Mouse (Mus musculus) heart, embryonic 14.5 days (tissue): ENCODE measurements around the gene Irs2. TPM values are rescaled to one million over a fixed set of nuclear protein-coding genes. Genes with fewer than 3 reads are reported as not detected.
A peak's percentile ranks its signal among the peaks of the same experiment; 100 is the strongest.

ENCODE experiments used
- ATAC-seq: fragments of 200-750 bp; cut with Nextera tagmentation; 2 replicates; pipeline ENCODE4 v1.8.0; 2017; ENCODE audit warnings: low read depth, moderate TSS enrichment; ENCODE audit not compliant: insufficient number of reproducible peaks, insufficient read depth, low FRiP score
- H3K27ac ChIP-seq, 2 experiments: fragments of 200-500 bp in 1 of 2; fragments of 300-500 bp in 1 of 2; sonication (generic) in 1 of 2; replicated peaks in 1 of 2; 2 replicates each; pipeline ENCODE4 v1.5.1; 2012 to 2014; ENCODE audit warnings: low read depth in 2 of 2, low read length in 2 of 2, control low read depth in 1 of 2, mild to moderate bottlenecking in 1 of 2, mixed read lengths in 1 of 2; ENCODE audit not compliant: control insufficient read depth in 1 of 2, insufficient read depth in 1 of 2
- H3K27me3 ChIP-seq: fragments of 300-500 bp; sonication (generic); 2 replicates; pipeline ENCODE4 v1.6.1; 2014; ENCODE audit warnings: mild to moderate bottlenecking, low read length, control low read depth; ENCODE audit not compliant: control insufficient read depth, insufficient read depth
- H3K36me3 ChIP-seq: fragments of 300-500 bp; sonication (generic); 2 replicates; pipeline ENCODE4 v1.6.1; 2014; ENCODE audit warnings: mild to moderate bottlenecking, control low read depth, low read length, mixed read lengths; ENCODE audit not compliant: control insufficient read depth, insufficient read depth
- H3K4me1 ChIP-seq, 2 experiments: fragments of 200-500 bp in 1 of 2; fragments of 300-500 bp in 1 of 2; sonication (generic) in 1 of 2; 2 replicates each; pipeline ENCODE4 v1.6.1; 2012 to 2014; ENCODE audit warnings: low read length in 2 of 2, control low read depth in 1 of 2, mixed read lengths in 1 of 2; ENCODE audit not compliant: control insufficient read depth in 2 of 2, insufficient read depth in 2 of 2
- H3K4me2 ChIP-seq: fragments of 300-500 bp; sonication (generic); 2 replicates; pipeline ENCODE4 v1.6.1; 2014; ENCODE audit warnings: mild to moderate bottlenecking, low read length
- H3K4me3 ChIP-seq, 2 experiments: fragments of 200-500 bp in 1 of 2; fragments of 300-500 bp in 1 of 2; sonication (generic) in 1 of 2; 2 replicates each; pipeline ENCODE4 v1.5.1; 2012 to 2014; ENCODE audit warnings: low read length in 2 of 2, mild to moderate bottlenecking in 2 of 2, control low read depth in 1 of 2, low read depth in 1 of 2, moderate library complexity in 1 of 2; ENCODE audit not compliant: control insufficient read depth in 1 of 2, insufficient read depth in 1 of 2
- H3K9ac ChIP-seq: fragments of 300-500 bp; sonication (generic); 2 replicates; pipeline ENCODE4 v1.6.1; 2014; ENCODE audit warnings: mild to moderate bottlenecking, low read length
- H3K9me3 ChIP-seq: fragments of 300-500 bp; sonication (generic); 2 replicates; pipeline ENCODE4 v1.6.1; 2016; ENCODE audit warnings: low read length, control low read depth; ENCODE audit not compliant: control insufficient read depth
- WGBS: fragments of 180-500 bp; shearing (Covaris S2); extraction: QIAGEN DNeasy Blood & Tissue Kit; methylation state at CpG from one replicate; pipeline ENCODE4 v1.1.7; 2014; 5-methylcytosine and 5-hydroxymethylcytosine counted together
- polyA plus RNA-seq: library from polyadenylated mRNA; unstranded; fragments of >200 nt; fragmentation: Nextera tagmentation; extraction: Ambion mirVana; gene quantifications from 2 replicates; pipeline ENCODE4 v1.2.1, GENCODE M21; 2014

Gene Irs2
- polyA plus RNA-seq, 1 experiment from 2014 or later: 4.5 TPM

GRCm38 (mm10) chr8:11008842-11009420 lies 673 bp upstream of the Irs2 start:
- peaks cover 33 to 52% of the 10 kb centered on the region in 2 experiments for H3K4me1 ChIP-seq

GRCm38 (mm10) chr8:11007581-11008378 lies 478 bp downstream of the Irs2 start:
- Histone ChIP-seq H3K9me3 (no peaks in the 10 kb centered on the region), H3K27ac (peak overlapping the region; percentile 74 to 100), H3K4me1 (peaks cover 30 to 57% of the 10 kb centered on the region in 2 experiments), H3K9ac (peak overlapping the region; percentile 97), H3K27me3 (0 out of 2 replicates have a peak, but pooled peaks cover 3% of the 10 kb centered on the region), H3K4me3 (peak overlapping the region; percentile 68 to 84), H3K36me3 (peaks cover 17% of the 10 kb centered on the region), H3K4me2 (peak overlapping the region; percentile 93)
- no peak for ATAC-seq
- under 1% methylated on average over 86 of the region's 88 CpGs for WGBS

More at GRCm38 (mm10) chr8:11008842-11009420, 673 bp upstream of the Irs2 start:
- Histone ChIP-seq H3K36me3 (peaks cover 17% of the 10 kb centered on the region), H3K9me3 (no peaks in the 10 kb centered on the region), H3K4me3 (peak overlapping the region; percentile 68 to 84), H3K27me3 (0 out of 2 replicates have a peak, but pooled peaks cover 3% of the 10 kb centered on the region), H3K9ac (peak overlapping the region; percentile 97), H3K4me2 (peak overlapping the region; percentile 93), H3K27ac (peak overlapping the region; percentile 96 to 100)
- under 1% methylated on average over 66 of the region's 73 CpGs for WGBS
- ATAC-seq: peak; percentile 78

GRCm38 (mm10) chr8:11007001-11007580 lies 1.2 kb downstream of the Irs2 start:
- WGBS: 1% methylated on average over 52 of the region's 56 CpGs
- Histone ChIP-seq H3K36me3 (peaks cover 17% of the 10 kb centered on the region), H3K27me3 (0 out of 2 replicates have a peak, but pooled peaks cover 3% of the 10 kb centered on the region), H3K9me3 (no peaks in the 10 kb centered on the region), H3K9ac (peak overlapping the region; percentile 97), H3K4me3 (peak overlapping the region; percentile 68 to 84), H3K4me1 (peaks cover 31 to 63% of the 10 kb centered on the region in 2 experiments), H3K4me2 (peak overlapping the region; percentile 93), H3K27ac (peak overlapping the region; percentile 74 to 100)
- ATAC-seq: peak; percentile 45

- H3K9ac ChIP-seq: peak overlapping the region; percentile 97
- 81% methylated on average over 9 of the region's 9 CpGs for WGBS
- H3K4me1 ChIP-seq: peaks cover 34 to 67% of the 10 kb centered on the region in 2 experiments
- ATAC-seq: no peak
- H3K4me2 ChIP-seq: peak overlapping the region; percentile 93
- H3K27me3 ChIP-seq: 0 out of 2 replicates have a peak, but pooled peaks cover 3% of the 10 kb centered on the region
- peaks cover 17% of the 10 kb centered on the region for H3K36me3 ChIP-seq
- H3K27ac ChIP-seq: no peak overlapping the region
- H3K9me3 ChIP-seq: no peaks in the 10 kb centered on the region
- H3K4me3 ChIP-seq: peak overlapping the region; percentile 68 to 84
Observed at GRCm38 (mm10) chr8:11006276-11006630, 2.0 kb downstream of the Irs2 start.

GRCm38 (mm10) chr8:11005460-11006275 lies 2.6 kb downstream of the Irs2 start:
- H3K27me3 ChIP-seq: 0 out of 2 replicates have a peak, but pooled peaks cover 3% of the 10 kb centered on the region
- H3K4me1 ChIP-seq: peaks cover 35 to 67% of the 10 kb centered on the region in 2 experiments
- H3K27ac ChIP-seq: no peak overlapping the region
- H3K36me3 ChIP-seq: peaks cover 17% of the 10 kb centered on the region
- peak overlapping the region; percentile 97 for H3K9ac ChIP-seq
- peak overlapping the region; percentile 68 to 84 for H3K4me3 ChIP-seq
- H3K4me2 ChIP-seq: peak overlapping the region; percentile 93
- ATAC-seq: no peak
- H3K9me3 ChIP-seq: no peaks in the 10 kb centered on the region
- WGBS: 77% methylated on average over 26 of the region's 26 CpGs

- 62% methylated on average over 22 of the region's 22 CpGs for WGBS
- no peak for ATAC-seq
- Histone ChIP-seq H3K4me3 (peak overlapping the region; percentile 68 to 84), H3K36me3 (peaks cover 17% of the 10 kb centered on the region), H3K4me2 (peak overlapping the region; percentile 93), H3K9ac (peak overlapping the region; percentile 97), H3K9me3 (no peaks in the 10 kb centered on the region), H3K27me3 (0 out of 2 replicates have a peak, but pooled peaks cover 3% of the 10 kb centered on the region), H3K27ac (peak overlapping the region; percentile 34 to 78; a peak in 3 of 4 replicates), H3K4me1 (peaks cover 32 to 67% of the 10 kb centered on the region in 2 experiments)
Observed at GRCm38 (mm10) chr8:11004781-11005459, 3.3 kb downstream of the Irs2 start.
